Comparison of ENCODE assay signal across 8 mouse cellular contexts in genomic region chr13:110902994-110903644, GRCm38 (mm10).
A peak's percentile ranks its signal among the peaks of the same experiment; 100 is the strongest.
DNase-seq lines count a peak whose midpoint lies in the region; ATAC-seq and TF ChIP-seq lines count a peak whose summit lies in the region.

No protein-coding gene starts in this region.

- peak; percentile 39; the same call in 1 of the 2 replicates for ATAC-seq in liver, embryonic 14.5 days (ENCODE audit: insufficient read depth)

- no peak for TF ChIP-seq CTCF in liver, embryonic 14.5 days (IDR thresholded peaks at IDR 0.05; ENCODE audit: low read depth)

- peak; percentile 52 to 73 for DNase-seq in cerebellum, postnatal 14 days
- no peak for DNase-seq in cerebellum, adult 8-10 months
- peak; percentile 79 for DNase-seq in adrenal gland, postnatal 10 days
- peak; percentile 99 for DNase-seq in heart, adult 11 months
- DNase-seq in kidney, adult 9 months: peak; percentile 86
- DNase-seq in liver, embryonic 14.5 days (ENCODE audit: low read depth in 3 of 3, low spot score in 3 of 3): peak; percentile 3 to 12 (median 6)
- DNase-seq in right cerebral cortex, adult 18-20 months: peak; percentile 11
- peak; percentile 51 for DNase-seq in yolk sac, embryonic 10.5 days (ENCODE audit: low spot score)

- H3K4me3 ChIP-seq in liver, embryonic 14.5 days (ENCODE audit: insufficient read depth in 1 of 2, low read depth in 2 of 2, low read length in 2 of 2): no peak overlapping the region

- H3K27ac ChIP-seq in liver, embryonic 14.5 days: no peak overlapping the region

- H3K36me3 ChIP-seq in liver, embryonic 14.5 days (replicated peaks; ENCODE audit: control insufficient read depth, insufficient read depth, low read depth): no peaks in the 10 kb centered on the region

- H3K4me2 ChIP-seq in liver, embryonic 14.5 days (ENCODE audit: low read depth): no peak overlapping the region

- 19% methylated on average over 7 of the region's 7 CpGs for WGBS in liver, embryonic 14.5 days (ENCODE audit: insufficient replicate concordance)

- no peak overlapping the region for H3K9ac ChIP-seq in liver, embryonic 14.5 days (replicated peaks)

- no peaks in the 10 kb centered on the region for H3K27me3 ChIP-seq in liver, embryonic 14.5 days (ENCODE audit: control insufficient read depth, insufficient read depth, low read length)

- peaks cover 0 to 4% of the 10 kb centered on the region in 2 experiments; a peak in 1 of 4 replicates for H3K4me1 ChIP-seq in liver, embryonic 14.5 days (replicated peaks; ENCODE audit: control insufficient read depth in 2 of 2, insufficient read depth in 2 of 2, low read length in 1 of 2)

- no peak for TF ChIP-seq EP300 in liver, embryonic 14.5 days (IDR thresholded peaks at IDR 0.05; ENCODE audit: low read depth)

- no peaks in the 10 kb centered on the region for H3K9me3 ChIP-seq in liver, embryonic 14.5 days (ENCODE audit: control insufficient read depth, low read length)
